10 mouse cellular contexts compared by ENCODE assay signal in genomic region chr5:72984091-72984490, GRCm38 (mm10). TPM values are rescaled to one million over a fixed set of nuclear protein-coding genes. Genes with fewer than 3 reads are reported as not detected.
DNase-seq lines count a peak whose midpoint lies in the region; ATAC-seq and TF ChIP-seq lines count a peak whose summit lies in the region.
"Had no signal": no experiment of that assay in that cellular context is flagged by ENCODE, and none has a peak within 500 bp of the region (broad histone marks: within the 10 kb centered on the region; RNA-seq: fewer than 3 reads in every experiment).

No protein-coding gene starts in this region.

- peaks cover 0 to 14% of the 10 kb centered on the region in 2 experiments for H3K36me3 ChIP-seq in CH12.LX (replicated peaks in 1 of 2; ENCODE audit: control insufficient read depth in 1 of 2, insufficient read depth in 1 of 2, low read length in 1 of 2)

- peak; percentile 88 for TF ChIP-seq RAD21 in CH12.LX (IDR thresholded peaks at IDR 0.05; ENCODE audit: low read depth, low read length)

- H3K27ac ChIP-seq in CH12.LX (ENCODE audit: insufficient read depth, low read depth): no peak overlapping the region
- no peak overlapping the region for H3K27ac ChIP-seq in cortical plate, adult 2 months (ENCODE audit: insufficient read depth, low read length)

- no peak for TF ChIP-seq EP300 in CH12.LX (IDR thresholded peaks at IDR 0.05; ENCODE audit: low read length)

- DNase-seq in adrenal gland, adult 2 months: peak; percentile 33
- no peak for DNase-seq in adrenal gland, adult 8-10 months
- peak; percentile 18 for DNase-seq in kidney, postnatal 10 days
- no peak for DNase-seq in kidney, adult 18-20 months
- DNase-seq in CH12.LX (ENCODE audit: extremely low read depth): peak; percentile 62
- DNase-seq in right cerebral cortex, postnatal 4 days: no peak

- H3K79me2 ChIP-seq in CH12.LX (replicated peaks; ENCODE audit: control insufficient read depth, extremely low read depth, insufficient read depth, poor library complexity, severe bottlenecking): no peaks in the 10 kb centered on the region

- H3K4me1 ChIP-seq in CH12.LX (ENCODE audit: control insufficient read depth in 1 of 2, insufficient read depth in 2 of 2): peaks cover 0 to 7% of the 10 kb centered on the region in 2 experiments; a peak in 1 of 4 replicates
- H3K4me1 ChIP-seq in cortical plate, adult 2 months (ENCODE audit: control insufficient read depth, insufficient read depth, low read length): no peaks in the 10 kb centered on the region

- dilution Hi-C loops in CH12.LX (cut with MboI; ENCODE audit: extremely low pct_ligation_motif_present, extremely low pct_unique_long_range_greater_than_20kb, low sequenced_read_pairs): no loop called here

- H3K9ac ChIP-seq in CH12.LX (ENCODE audit: insufficient read depth, low read depth): no peak overlapping the region

- no peaks in the 10 kb centered on the region for H3K27me3 ChIP-seq in CH12.LX (replicated peaks)

- peak; percentile 69 for ATAC-seq in megakaryocyte, adult 5-6 weeks (ENCODE audit: poor library complexity, severe bottlenecking)

- no peak overlapping the region for H3K4me3 ChIP-seq in CH12.LX (replicated peaks in 1 of 3; ENCODE audit: low read depth in 2 of 3, low read length in 2 of 3, poor library complexity in 1 of 3)
- no peak overlapping the region for H3K4me3 ChIP-seq in cortical plate, adult 2 months (ENCODE audit: insufficient read depth, low read length)

- H3K9me3 ChIP-seq in CH12.LX (replicated peaks; ENCODE audit: low read length): no peaks in the 10 kb centered on the region

- peak; percentile 85 to 89 for TF ChIP-seq CTCF in CH12.LX (conservative IDR thresholded peaks at IDR 0.05 in 1 of 2, IDR thresholded peaks at IDR 0.05 in 1 of 2; ENCODE audit: low read depth in 2 of 2, low read length in 2 of 2)
- peak; percentile 49; the same call in 1 of the 2 replicates for TF ChIP-seq CTCF in cortical plate, adult 2 months (IDR thresholded peaks at IDR 0.05; ENCODE audit: extremely low read depth, insufficient read depth, low read length)

- no peak for TF ChIP-seq POLR2A in CH12.LX (IDR thresholded peaks at IDR 0.05; ENCODE audit: low read depth, low read length)
- no peak for TF ChIP-seq POLR2A in cortical plate, adult 2 months (IDR thresholded peaks at IDR 0.05; ENCODE audit: extremely low read depth, insufficient read depth, low read length)

- in situ Hi-C loops in CH12.LX (cut with MboI; ENCODE audit: low pct_ligation_motif_present, low pct_unique_long_range_greater_than_20kb, low sequenced_read_pairs): loop anchor here (5.0 kb wide), 1 partner anchor 398 kb away; no protein-coding TSS in a partner anchor

- H3K4me2 ChIP-seq in CH12.LX (ENCODE audit: insufficient read depth, low read depth, poor library complexity, severe bottlenecking): no peak overlapping the region

TF ChIP-seq in CH12.LX, 34 proteins besides CTCF, POLR2A, EP300 and RAD21:
- TF ChIP-seq USF1 (IDR thresholded peaks at IDR 0.05; ENCODE audit: low read depth, low read length): no peak
- no peak for TF ChIP-seq MYC (IDR thresholded peaks at IDR 0.05; ENCODE audit: low read depth, low read length)
- TF ChIP-seq SIN3A (IDR thresholded peaks at IDR 0.05; ENCODE audit: low read length): no peak
- TF ChIP-seq USF2 (conservative IDR thresholded peaks at IDR 0.05; ENCODE audit: low read depth, low read length): no peak
- TF ChIP-seq ZC3H11A (IDR thresholded peaks at IDR 0.05; ENCODE audit: low read depth, low read length): peak; percentile 31; the same call in 1 of the 2 replicates
- TF ChIP-seq MXI1 (IDR thresholded peaks at IDR 0.05; ENCODE audit: low read depth, low read length): no peak
- 0 out of 2 replicates have a peak, but pooled peaks have one; percentile 11 for TF ChIP-seq JUND (conservative IDR thresholded peaks at IDR 0.05; ENCODE audit: low read depth, low read length)
- TF ChIP-seq MAZ (IDR thresholded peaks at IDR 0.05; ENCODE audit: low read depth, low read length): no peak
- TF ChIP-seq UBTF (IDR thresholded peaks at IDR 0.05; ENCODE audit: low read depth, low read length): no peak
- TF ChIP-seq CHD1 (IDR thresholded peaks at IDR 0.05; ENCODE audit: low read depth, low read length): no peak
- TF ChIP-seq MEF2A (IDR thresholded peaks at IDR 0.05; ENCODE audit: borderline replicate concordance, low read depth, low read length): no peak
- no peak for TF ChIP-seq TBP (conservative IDR thresholded peaks at IDR 0.05; ENCODE audit: low read depth, low read length)
- TF ChIP-seq CHD2 (IDR thresholded peaks at IDR 0.05; ENCODE audit: low read length): no peak
- peak; percentile 10; the same call in 1 of the 2 replicates for TF ChIP-seq ZNF384 (IDR thresholded peaks at IDR 0.05; ENCODE audit: low read depth, low read length)
- no peak for TF ChIP-seq RCOR1 (conservative IDR thresholded peaks at IDR 0.05; ENCODE audit: low read depth, low read length)
- TF ChIP-seq HCFC1 (IDR thresholded peaks at IDR 0.05; ENCODE audit: low read depth, low read length): no peak
- peak; percentile 76 for TF ChIP-seq SMC3 (IDR thresholded peaks at IDR 0.05; ENCODE audit: low read depth, low read length)
- TF ChIP-seq ZMIZ1 (IDR thresholded peaks at IDR 0.05; ENCODE audit: low read depth, low read length): no peak
- TF ChIP-seq ETS1 (conservative IDR thresholded peaks at IDR 0.05; ENCODE audit: low read depth, low read length): no peak
- TF ChIP-seq NELFE (IDR thresholded peaks at IDR 0.05; ENCODE audit: low read depth, low read length): no peak
- no peak for TF ChIP-seq KAT2A (IDR thresholded peaks at IDR 0.05; ENCODE audit: insufficient replicate concordance, low read length)
- TF ChIP-seq POLR2AphosphoS2 (IDR thresholded peaks at IDR 0.05; ENCODE audit: low read depth, low read length): no peak
- TF ChIP-seq MAFK (IDR thresholded peaks at IDR 0.05; ENCODE audit: insufficient replicate concordance, low read length): no peak
- no peak for TF ChIP-seq NRF1 (IDR thresholded peaks at IDR 0.05; ENCODE audit: low read depth, low read length)
- no peak for TF ChIP-seq PAX5 (IDR thresholded peaks at IDR 0.05; ENCODE audit: low read length)
- TF ChIP-seq ZKSCAN1 (IDR thresholded peaks at IDR 0.05; ENCODE audit: borderline replicate concordance, low read depth, low read length): no peak
- no peak for TF ChIP-seq E2F4 (IDR thresholded peaks at IDR 0.05; ENCODE audit: insufficient replicate concordance, low read depth, low read length)

RNA-seq across cellular contexts. Expression of gene Gm10135, which starts 9.6 kb away (rescaled TPM):
- total RNA-seq in adrenal gland, adult 2 months (2021): not detected
- not detected in 2 replicates for polyA plus RNA-seq in adrenal gland, adult 2 months (2012; rRNA removed)
- not detected for total RNA-seq in adrenal gland, adult 8-10 months (2022)
- total RNA-seq in CH12.LX (2012; rRNA removed): not detected in 2 replicates
- total RNA-seq in CH12.LX (2014; rRNA removed): not detected in 2 replicates
- not detected in 2 replicates for polyA plus RNA-seq in CH12.LX (2012; ENCODE audit: insufficient read length, low read depth)
- polyA plus RNA-seq in cortical plate, adult 2 months (2012; rRNA removed): not detected in 2 replicates
- not detected in 2 replicates for total RNA-seq in megakaryocyte, adult 5-6 weeks (2015)
- total RNA-seq in megakaryocyte, adult 5-6 weeks (2017): 5.1 TPM in 1 of 2 replicates, not detected in the other
- polyA plus RNA-seq: C2C12; heart, embryonic 14.5 days had no signal

RNA-seq across cellular contexts. Expression of gene Slc10a4, which starts 22.6 kb away (rescaled TPM):
- 10 to 100 TPM in 1 of 2 experiments, 1 to 10 TPM in 1; 6.6 to 10.3 TPM for total RNA-seq in adrenal gland, adult 2 months (2021)
- 13.5 and 19.8 TPM in 2 replicates for polyA plus RNA-seq in adrenal gland, adult 2 months (2012; rRNA removed)
- total RNA-seq in adrenal gland, adult 8-10 months (2022): 10 to 100 TPM in 2 of 4 experiments, 1 to 10 TPM in 2; 7.7 to 13.1 (median 11.3) TPM
- total RNA-seq in CH12.LX (2012; rRNA removed) (not detected in 2 replicates), CH12.LX (2014; rRNA removed) (not detected in 2 replicates)
- polyA plus RNA-seq in CH12.LX (2012; ENCODE audit: insufficient read length, low read depth): not detected in 2 replicates
- 0.25 and 1.3 TPM in 2 replicates for polyA plus RNA-seq in cortical plate, adult 2 months (2012; rRNA removed)
- not detected in 2 replicates for total RNA-seq in megakaryocyte, adult 5-6 weeks (2015)
- total RNA-seq in megakaryocyte, adult 5-6 weeks (2017): not detected in 2 replicates
- polyA plus RNA-seq: C2C12 had no signal

Comparison
In these comparisons a context has a peak if more than half of its experiments do, and no peak if none do; other contexts are left out.
1. DNase-seq: peak in adrenal gland, adult 2 months (single experiment), kidney, postnatal 10 days (single experiment) and CH12.LX (single experiment); none in adrenal gland, adult 8-10 months (single experiment), kidney, adult 18-20 months (single experiment) and right cerebral cortex, postnatal 4 days (single experiment).
2. RNA of gene Slc10a4, which starts 22.6 kb away (total RNA-seq): 7.7 to 13.1 TPM in adrenal gland, adult 8-10 months and 6.6 to 10.3 TPM in adrenal gland, adult 2 months; not detected in CH12.LX and not detected in megakaryocyte, adult 5-6 weeks; every median in the first group is over 4 times any median in the second.